Mouse (Mus musculus) G1E (cell line): ENCODE measurements around the gene Fam47e.

Experiments
- CTCF ChIP-seq: IDR thresholded peaks from 2 replicates; pipeline ENCODE4 v1.5.1; 2012; ENCODE audit warnings: low read depth, low read length, inconsistent platforms, mixed read lengths
- TAL1 ChIP-seq: conservative IDR thresholded peaks from 2 replicates; pipeline ENCODE4 v1.6.1; 2012; ENCODE audit warnings: low read depth, low read length, inconsistent platforms, mixed read lengths

GRCm38 (mm10) chr5:92634916-92635315, 80.0 kb downstream of the Fam47e start:
- no peak for TF ChIP-seq CTCF
- no peak for TF ChIP-seq TAL1
